Mouse (Mus musculus): ENCODE results near the gene Pou6f2.
A peak's percentile ranks its signal among the peaks of the same experiment; 100 is the strongest.

Gene Pou6f2

GRCm38 (mm10) chr13:18218566-18219234 is 178.8 kb downstream of the Pou6f2 start:
- DNase-seq (ENCODE audit: low read depth, low spot score), result peak; percentile 72

DNA sequence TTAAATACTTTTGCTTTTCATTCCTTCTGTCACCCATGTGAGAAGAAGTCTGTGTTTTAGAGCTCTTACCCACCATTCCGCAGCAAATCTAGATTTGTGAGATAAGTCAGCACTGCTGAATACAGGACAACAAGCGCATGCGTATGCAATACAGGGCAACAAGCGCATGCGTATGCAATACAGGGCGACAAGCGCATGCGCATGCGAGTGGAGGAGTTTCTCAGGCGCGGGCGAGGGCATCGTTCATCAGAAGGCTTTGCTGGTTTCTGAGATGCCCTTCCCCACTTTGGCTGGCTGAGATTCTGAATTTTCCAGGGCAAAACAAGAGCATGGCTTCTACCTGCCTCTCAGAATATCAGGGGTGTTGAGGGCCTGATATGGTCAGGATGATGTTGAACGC is 186.2 kb downstream of the Pou6f2 start:
- DNase-seq (ENCODE audit: low read depth, low spot score), result no peak

DNA sequence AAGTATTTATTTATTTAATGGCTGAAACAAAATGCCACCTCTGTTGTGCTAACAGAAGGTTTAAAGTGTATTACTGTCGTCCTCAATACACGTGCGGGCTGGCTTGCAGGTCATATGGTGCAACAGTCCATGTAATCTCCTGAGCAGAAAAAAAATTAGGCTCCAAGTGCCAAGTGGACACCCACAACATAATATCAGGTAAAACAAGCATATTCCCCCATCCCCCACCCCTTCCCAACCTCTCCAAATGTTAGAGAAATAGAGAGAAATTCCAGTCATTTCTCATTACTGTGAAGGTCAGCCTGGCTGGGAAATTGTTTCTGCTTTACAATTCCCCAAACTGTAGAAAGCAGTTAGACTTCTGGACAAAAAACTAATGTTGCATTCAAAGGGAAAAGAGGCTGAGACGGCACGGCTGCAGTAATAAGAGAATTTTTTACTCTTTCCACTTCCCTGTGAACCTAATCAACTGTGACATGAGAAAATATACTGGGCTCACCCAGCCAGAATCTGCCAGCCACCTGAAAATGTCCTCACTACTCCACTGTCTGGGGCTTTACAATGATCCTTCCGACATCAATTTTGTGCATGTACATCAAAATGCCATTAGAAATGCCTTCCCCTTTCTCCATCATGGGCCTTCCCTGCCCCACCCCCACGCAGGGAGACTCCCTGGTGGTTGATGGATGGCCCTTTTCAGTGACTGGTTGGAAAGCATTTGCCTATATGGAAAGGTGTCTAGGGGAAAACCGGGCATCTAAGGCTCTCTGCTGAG is 192.8 kb downstream of the Pou6f2 start:
- peak; percentile 18 for DNase-seq (ENCODE audit: low read depth, low spot score)

DNA sequence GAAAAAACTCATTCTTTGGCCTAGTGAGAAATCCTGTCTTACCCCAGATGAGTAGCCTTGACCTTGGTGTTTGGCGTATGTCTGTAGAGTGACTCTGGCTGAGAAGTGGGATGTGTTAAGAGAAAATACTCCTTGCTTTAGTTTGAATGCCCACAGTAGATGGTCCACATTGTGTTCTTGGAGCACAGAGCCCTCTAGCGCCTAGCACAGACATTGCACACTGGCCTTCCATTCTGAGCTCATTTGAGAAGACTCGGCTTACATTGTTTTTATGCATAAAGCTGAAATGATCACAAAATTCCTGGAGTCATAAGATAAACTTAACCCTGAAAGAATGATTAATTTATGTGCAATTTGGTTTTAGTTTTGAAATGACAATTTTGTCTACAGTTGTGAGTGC is 223.5 kb downstream of the Pou6f2 start:
- DNase-seq (ENCODE audit: low read depth, low spot score), result peak; percentile 60

- no peak for DNase-seq (ENCODE audit: low read depth, low spot score)
Measured at GRCm38 (mm10) chr13:18173021-18173420, 224.5 kb downstream of the Pou6f2 start.

GRCm38 (mm10) chr13:18172334-18172733 is 225.2 kb downstream of the Pou6f2 start:
- no peak for DNase-seq (ENCODE audit: low read depth, low spot score)

GRCm38 (mm10) chr13:18164182-18164581 is 233.3 kb downstream of the Pou6f2 start:
- no peak for DNase-seq (ENCODE audit: low read depth, low spot score)

- DNase-seq (ENCODE audit: low read depth, low spot score), result no peak
Measured at GRCm38 (mm10) chr13:18160566-18160965, 236.9 kb downstream of the Pou6f2 start.

DNA sequence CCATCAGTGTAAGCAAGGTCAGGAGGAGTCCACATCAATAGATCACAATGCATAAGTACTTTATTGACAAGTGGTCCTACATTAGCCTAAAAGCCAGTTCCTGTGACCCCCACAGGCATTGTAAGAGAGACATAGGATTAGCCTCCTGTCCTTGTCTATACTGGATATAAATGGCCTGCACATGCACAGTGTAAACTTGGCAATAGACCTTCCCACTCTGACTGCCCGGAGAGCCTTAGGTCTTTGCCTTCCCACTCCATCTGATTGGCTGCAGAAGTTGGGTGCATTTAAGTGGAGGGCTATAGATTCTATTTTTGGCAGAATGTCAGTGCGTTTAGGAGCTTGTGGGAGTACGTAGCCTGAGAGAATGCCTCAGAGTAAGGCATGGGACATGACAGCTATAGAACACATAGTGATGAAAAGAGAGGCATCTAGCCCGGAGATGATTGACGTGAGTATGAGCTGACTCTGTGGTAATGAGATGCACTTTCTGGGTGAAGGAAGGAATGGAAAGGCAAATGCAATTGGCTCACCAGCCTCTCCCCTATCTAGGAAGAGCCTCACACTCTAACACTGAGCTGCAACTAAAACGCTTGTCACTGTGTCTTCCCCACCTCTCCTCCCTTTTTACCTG is 243.4 kb downstream of the Pou6f2 start:
- DNase-seq (ENCODE audit: low read depth, low spot score), result no peak

- DNase-seq (ENCODE audit: low read depth, low spot score), result no peak
Measured at GRCm38 (mm10) chr13:18133646-18134045, 263.8 kb downstream of the Pou6f2 start.

GRCm38 (mm10) chr13:18133193-18133592 is 264.3 kb downstream of the Pou6f2 start:
- no peak for DNase-seq (ENCODE audit: low read depth, low spot score)

- no peak for DNase-seq (ENCODE audit: low read depth, low spot score)
Measured at GRCm38 (mm10) chr13:18131324-18131723, 266.2 kb downstream of the Pou6f2 start.

DNA sequence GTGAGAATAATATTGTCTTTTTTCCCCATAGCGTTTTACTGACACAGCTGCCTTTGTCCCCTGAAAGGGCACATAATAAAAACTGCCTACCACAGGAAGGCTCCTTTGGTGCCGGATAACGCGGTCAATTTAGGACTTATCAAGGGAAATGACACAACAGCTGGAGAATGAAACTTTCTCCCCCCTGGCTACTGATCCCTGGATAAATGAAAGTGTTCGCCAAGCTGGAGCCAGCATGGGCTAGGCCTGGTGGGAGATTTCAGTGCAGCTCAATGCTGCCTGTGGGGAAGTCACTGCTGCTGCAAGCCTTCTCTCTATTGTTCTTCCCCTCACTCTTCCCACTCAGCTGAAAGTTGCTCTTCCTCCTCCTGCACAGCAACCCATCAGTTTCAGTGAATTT is 267.8 kb downstream of the Pou6f2 start:
- DNase-seq (ENCODE audit: low read depth, low spot score), result no peak

DNA sequence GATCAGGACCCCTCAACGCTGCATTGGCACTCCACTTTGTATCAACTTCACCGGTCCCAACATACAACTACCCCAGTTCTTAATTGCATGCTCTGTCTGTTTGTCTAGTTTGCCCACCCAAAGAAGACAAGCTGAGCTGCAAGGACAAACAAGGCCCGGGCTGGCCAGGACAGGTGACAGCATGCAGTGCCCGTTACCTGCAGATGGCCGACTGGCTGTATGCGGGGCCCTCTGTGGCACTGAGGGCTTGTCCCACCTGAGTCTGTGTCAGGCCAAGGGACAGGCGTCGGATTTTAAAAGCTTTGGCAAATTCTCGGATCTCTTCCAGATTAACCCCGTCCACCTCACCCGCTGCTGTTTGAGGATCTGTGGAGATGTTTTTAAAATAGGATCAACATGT is 268.7 kb downstream of the Pou6f2 start:
- DNase-seq (ENCODE audit: low read depth, low spot score), result no peak

- no peak for DNase-seq (ENCODE audit: low read depth, low spot score)
Measured at GRCm38 (mm10) chr13:18128053-18128452, 269.4 kb downstream of the Pou6f2 start.

DNA sequence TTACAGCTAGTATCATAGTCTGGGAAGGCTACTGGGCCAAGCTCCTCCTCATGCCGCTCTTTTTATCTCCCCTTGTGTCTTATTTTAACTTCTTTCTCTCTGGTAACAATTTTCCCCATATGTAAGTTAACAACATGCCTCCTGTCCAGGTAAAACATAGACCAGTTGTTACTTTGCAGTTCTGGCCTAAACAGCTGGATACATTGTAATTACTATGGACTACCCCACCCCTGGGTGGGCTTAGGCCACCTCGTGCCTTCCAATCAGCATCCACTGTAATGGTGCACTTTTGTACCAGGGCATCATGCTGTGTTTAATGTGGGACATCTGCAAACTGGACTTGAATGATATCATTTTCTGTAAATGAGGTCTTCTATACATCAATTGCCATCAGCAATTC is 271.4 kb downstream of the Pou6f2 start:
- no peak for DNase-seq (ENCODE audit: low read depth, low spot score)

DNA sequence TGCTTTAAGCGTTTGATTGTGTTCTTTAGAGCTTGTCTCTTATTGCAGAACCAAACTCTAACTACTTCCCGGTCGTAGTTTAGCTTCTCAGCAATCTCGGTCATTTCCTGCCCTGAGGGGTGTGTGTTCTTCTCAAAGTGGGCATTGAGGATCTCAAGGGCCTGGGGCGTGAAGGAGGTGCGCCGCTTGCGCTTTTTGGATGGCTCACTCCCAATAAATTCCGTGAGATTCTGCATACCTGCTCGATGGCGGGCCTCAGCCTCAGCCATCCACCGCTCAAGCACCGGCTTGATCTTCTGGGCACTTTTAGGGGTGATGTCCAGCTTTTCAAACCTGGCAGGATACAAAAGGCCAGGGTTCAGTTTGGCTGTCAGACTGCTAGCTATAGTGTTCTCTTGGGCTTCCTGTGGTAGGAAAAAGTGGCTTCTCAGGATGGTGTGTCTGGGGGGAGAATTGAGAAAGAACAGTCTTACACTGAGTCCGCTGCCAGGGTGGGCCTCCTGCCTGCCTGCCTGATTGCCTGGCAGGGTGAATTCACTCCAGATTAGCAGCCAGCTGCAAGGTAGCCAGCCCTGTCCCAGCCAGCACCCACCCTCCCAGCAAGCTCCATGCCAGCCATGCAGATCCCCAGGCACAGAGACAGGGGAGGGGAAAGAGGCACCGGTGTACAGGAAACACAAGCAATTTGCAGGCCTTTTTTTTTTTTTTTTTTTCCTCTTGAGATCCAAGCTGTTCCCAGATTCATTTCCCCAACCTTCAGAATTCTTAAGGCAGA is 272.1 kb downstream of the Pou6f2 start:
- DNase-seq (ENCODE audit: low read depth, low spot score), result peak; percentile 76

- DNase-seq (ENCODE audit: low read depth, low spot score), result peak; percentile 71
Measured at GRCm38 (mm10) chr13:18124368-18124767, 273.1 kb downstream of the Pou6f2 start.

DNA sequence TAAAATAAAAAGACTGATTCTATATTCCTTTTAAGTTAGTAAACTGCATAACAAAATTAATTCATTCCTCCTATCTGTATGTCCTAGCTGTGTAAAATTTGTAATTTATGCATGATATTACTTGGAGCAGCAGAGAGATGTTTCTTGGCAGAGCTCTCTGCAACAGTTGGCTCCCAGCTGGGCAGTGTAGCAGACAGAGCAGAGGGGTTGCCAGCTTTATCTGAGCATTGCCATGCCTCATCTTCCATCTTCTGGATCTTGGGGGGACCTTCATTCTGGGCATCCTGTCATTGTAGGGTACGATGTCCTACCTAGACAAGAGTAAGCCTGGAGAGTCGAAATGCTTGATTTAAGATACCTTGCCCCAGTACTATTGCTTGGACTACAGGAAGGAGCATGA is 277.1 kb downstream of the Pou6f2 start:
- no peak for DNase-seq (ENCODE audit: low read depth, low spot score)

GRCm38 (mm10) chr13:18081443-18082119 is 315.9 kb downstream of the Pou6f2 start:
- DNase-seq (ENCODE audit: low read depth, low spot score), result no peak

Measured in ZHBTc4 (cell line).